Mouse (Mus musculus) liver, embryonic 13.5 days (tissue): ENCODE results near the gene Spag17. TPM values are rescaled to one million over a fixed set of nuclear protein-coding genes. Genes with fewer than 3 reads are reported as not detected.

Experiments
- ATAC-seq: fragments of 200-750 bp; cut with Nextera tagmentation; 2 replicates; pipeline ENCODE4 v1.8.0; 2017; ENCODE audit warnings: low read depth, mild to moderate bottlenecking, moderate number of reproducible peaks, moderate library complexity
- DNase-seq: peaks from one replicate; pipeline ENCODE4 v3.0.0; 2022
- H3K27ac ChIP-seq: fragments of 300-500 bp; sonication (generic); 2 replicates; pipeline ENCODE4 v1.5.1; 2015; ENCODE audit warnings: moderate library complexity, mild to moderate bottlenecking, inconsistent platforms
- H3K27me3 ChIP-seq: fragments of 300-500 bp; sonication (generic); 2 replicates; pipeline ENCODE4 v1.6.1; 2015; ENCODE audit warnings: mild to moderate bottlenecking, inconsistent platforms
- H3K36me3 ChIP-seq: fragments of 300-500 bp; sonication (generic); 2 replicates; pipeline ENCODE4 v1.6.1; 2015; ENCODE audit warnings: mild to moderate bottlenecking, inconsistent platforms
- H3K4me1 ChIP-seq: fragments of 300-500 bp; sonication (generic); replicated peaks from 2 replicates; pipeline ENCODE4 v1.6.1; 2015; ENCODE audit warnings: inconsistent platforms
- H3K4me2 ChIP-seq: fragments of 300-500 bp; sonication (generic); 2 replicates; pipeline ENCODE4 v1.6.1; 2015; ENCODE audit warnings: inconsistent platforms, mild to moderate bottlenecking, moderate library complexity
- H3K4me3 ChIP-seq: fragments of 300-500 bp; sonication (generic); replicated peaks from 2 replicates; pipeline ENCODE4 v1.5.1; 2015; ENCODE audit warnings: mild to moderate bottlenecking, inconsistent platforms
- H3K9ac ChIP-seq: fragments of 300-500 bp; sonication (generic); 2 replicates; pipeline ENCODE4 v1.6.1; 2015; ENCODE audit warnings: mild to moderate bottlenecking, inconsistent platforms
- H3K9me3 ChIP-seq: fragments of 300-500 bp; sonication (generic); replicated peaks from 2 replicates; pipeline ENCODE4 v1.6.1; 2016; ENCODE audit warnings: inconsistent platforms
- WGBS: fragments of 180-500 bp; shearing (Covaris S2); methylation state at CpG from one replicate; pipeline ENCODE4 v1.1.7; 2015; ENCODE audit not compliant: insufficient replicate concordance; 5-methylcytosine and 5-hydroxymethylcytosine counted together
- polyA plus RNA-seq: library from polyadenylated mRNA; unstranded; fragments of >200 nt; fragmentation: Nextera tagmentation; extraction: Ambion mirVana; gene quantifications from 2 replicates; pipeline ENCODE4 v1.2.1, GENCODE M21; 2015

The Spag17 gene
- polyA plus RNA-seq, 1 experiment from 2014 or later = 0.12 TPM

- 73% methylated on average over 3 of the region's 3 CpGs for WGBS
- DNase-seq = no peak
- Histone ChIP-seq H3K4me1 (no peaks in the 10 kb centered on the region), H3K27me3 (no peaks in the 10 kb centered on the region), H3K9ac (no peak overlapping the region), H3K4me2 (no peak overlapping the region), H3K27ac (no peak overlapping the region), H3K36me3 (peaks cover 39% of the 10 kb centered on the region), H3K9me3 (no peaks in the 10 kb centered on the region), H3K4me3 (no peak overlapping the region)
- no peak for ATAC-seq
These were observed 295.3 kb downstream of the Spag17 start for GRCm38 (mm10) chr3:100180471-100180870.

- no peaks in the 10 kb centered on the region for H3K9me3 ChIP-seq
- H3K36me3 ChIP-seq = peaks cover 56% of the 10 kb centered on the region
- H3K4me2 ChIP-seq = no peak overlapping the region
- H3K9ac ChIP-seq = no peak overlapping the region
- WGBS = 48% methylated on average over 1 of the region's 1 CpGs
- ATAC-seq = no peak
- peak; percentile 24 for DNase-seq
- no peak overlapping the region for H3K4me3 ChIP-seq
- no peak overlapping the region for H3K27ac ChIP-seq
- no peaks in the 10 kb centered on the region for H3K4me1 ChIP-seq
- no peaks in the 10 kb centered on the region for H3K27me3 ChIP-seq
These were observed 304.2 kb downstream of the Spag17 start for GRCm38 (mm10) chr3:100189444-100189843.

GRCm38 (mm10) chr3:100189861-100190260 lies 304.7 kb downstream of the Spag17 start:
- Histone ChIP-seq H3K27me3 (no peaks in the 10 kb centered on the region), H3K4me2 (no peak overlapping the region), H3K36me3 (peaks cover 58% of the 10 kb centered on the region), H3K4me1 (no peaks in the 10 kb centered on the region), H3K27ac (no peak overlapping the region), H3K4me3 (no peak overlapping the region), H3K9me3 (no peaks in the 10 kb centered on the region), H3K9ac (no peak overlapping the region)
- DNase-seq (no peak), ATAC-seq (no peak)
- 81% methylated on average over 11 of the region's 11 CpGs for WGBS
